Mouse (Mus musculus) left cerebral cortex, adult 18-20 months (tissue): Measurements from ENCODE around the gene Fam209. TPM values are rescaled to one million over a fixed set of nuclear protein-coding genes. Genes with fewer than 3 reads are reported as not detected.

Experiments
- DNase-seq, 2 experiments: peaks; one replicate each; pipeline ENCODE4 v3.0.0; 2021 to 2022; ENCODE audit warnings: low spot score in 2 of 2, mixed read lengths in 1 of 2
- long read RNA-seq, 2 experiments: library from polyadenylated mRNA; stranded (forward); transcript quantifications; one replicate each; pipeline ENCODE4 v2.0.0; 2021
- total RNA-seq, 2 experiments: library from RNA; stranded (reverse); gene quantifications; 2 replicates each; pipeline ENCODE4 v1.2.3; 2021

Gene Fam209
- total RNA-seq: not detected
- long read RNA-seq, experiment 1: 0 reads
- long read RNA-seq, experiment 2: 0 reads

GRCm38 (mm10) chr2:172472318-172472717 is at the start of gene Fam209:
Fam209 (plus strand) TSS chr2:172472520.
- DNase-seq: no peak

GRCm38 (mm10) chr2:172430609-172431008 is 41.7 kb upstream of the Fam209 start:
- DNase-seq: no peak

- no peak for DNase-seq
Observed at GRCm38 (mm10) chr2:172433746-172434145, 38.6 kb upstream of the Fam209 start.

DNA sequence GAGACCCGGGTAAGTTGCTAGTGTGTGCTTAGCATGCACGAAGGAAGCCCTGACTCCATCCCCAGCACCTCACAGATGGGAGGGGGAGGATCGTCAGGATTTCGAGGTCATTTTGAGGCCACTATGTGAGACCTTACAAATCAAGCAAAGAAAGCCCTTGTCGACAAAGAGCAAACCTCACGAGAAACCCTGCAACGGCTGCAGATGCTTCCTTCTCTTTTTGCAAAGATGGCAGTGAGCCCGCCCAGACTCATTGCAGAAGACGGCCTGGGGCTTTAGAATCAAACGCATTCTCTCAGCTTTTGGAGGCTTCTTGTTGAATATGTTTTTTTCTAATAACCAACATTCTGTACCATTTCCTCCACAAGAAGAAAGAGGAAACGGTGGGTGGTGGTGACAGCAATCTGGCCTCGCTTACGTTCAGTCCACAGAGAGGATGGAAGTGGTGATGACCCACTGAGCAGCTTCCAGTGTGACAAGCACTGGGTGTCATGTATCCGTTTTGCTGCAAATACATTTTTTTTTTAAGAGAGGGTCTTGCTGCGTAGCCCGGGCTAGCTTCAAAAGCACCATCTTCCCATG is 34.9 kb upstream of the Fam209 start:
- no peak for DNase-seq

DNA sequence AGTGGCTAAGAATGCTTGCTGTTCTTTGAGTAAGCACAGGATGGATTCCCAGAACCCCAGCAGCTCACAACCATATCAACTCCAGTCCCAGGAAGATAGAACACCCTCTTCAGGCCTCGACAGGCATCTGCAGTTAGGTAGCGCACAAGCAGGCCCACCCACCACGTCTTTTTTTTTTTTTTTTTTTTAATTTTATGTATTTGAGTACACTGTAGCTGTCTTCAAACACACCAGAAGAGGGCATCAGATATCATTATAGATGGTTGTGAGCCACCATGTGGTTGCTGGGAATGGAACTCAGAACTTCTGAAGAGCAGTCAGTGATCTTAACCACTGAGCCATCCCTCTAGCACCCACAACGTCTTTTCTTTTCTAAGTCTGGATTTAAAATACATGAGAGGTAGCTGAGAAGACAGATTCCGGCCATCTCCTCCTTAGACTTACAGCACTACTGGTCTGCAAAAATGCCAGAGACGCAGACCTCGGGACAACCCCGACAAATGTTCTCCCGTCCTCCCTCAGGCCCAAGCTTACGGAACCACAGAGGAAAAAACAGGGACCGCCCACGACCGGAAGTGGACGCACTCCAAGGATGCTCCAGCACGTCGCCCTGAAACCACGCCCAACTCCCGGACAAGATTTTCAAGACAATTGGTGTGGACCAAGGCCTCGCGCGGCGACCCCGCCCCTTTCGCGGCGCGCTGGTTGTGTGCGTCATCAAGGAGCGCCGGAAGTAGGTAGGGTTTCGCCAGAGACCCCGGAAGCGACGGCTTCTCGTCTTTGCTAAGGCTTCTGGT is 32.3 kb upstream of the Fam209 start, which contains the start of gene Rtf2:
TSS of gene Rtf2 (plus strand) at position 714 of the 797 bp plus-strand sequence.
- peak; percentile 100 for DNase-seq

GRCm38 (mm10) chr2:172440640-172441005 is 31.7 kb upstream of the Fam209 start:
- no peak for DNase-seq

DNA sequence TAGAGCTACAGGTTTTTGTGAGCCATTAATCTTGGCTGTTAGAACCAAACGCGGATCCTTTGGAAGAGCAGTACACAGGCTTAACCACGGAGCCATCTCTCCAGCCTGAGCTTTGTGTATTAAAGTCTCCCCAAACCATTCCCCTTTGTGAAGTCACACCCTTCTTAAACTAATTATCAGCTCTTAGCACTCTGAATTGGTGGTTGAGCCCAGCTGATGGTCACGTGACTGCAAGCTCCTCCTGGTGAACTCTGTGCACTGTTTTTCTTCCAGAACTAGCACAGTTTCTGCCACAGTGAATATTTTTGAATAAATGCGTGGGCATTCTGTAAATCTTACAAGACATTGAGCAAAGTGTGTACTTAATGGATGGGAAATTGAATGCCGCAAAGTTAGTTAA is 31.1 kb upstream of the Fam209 start:
- DNase-seq: no peak

DNA sequence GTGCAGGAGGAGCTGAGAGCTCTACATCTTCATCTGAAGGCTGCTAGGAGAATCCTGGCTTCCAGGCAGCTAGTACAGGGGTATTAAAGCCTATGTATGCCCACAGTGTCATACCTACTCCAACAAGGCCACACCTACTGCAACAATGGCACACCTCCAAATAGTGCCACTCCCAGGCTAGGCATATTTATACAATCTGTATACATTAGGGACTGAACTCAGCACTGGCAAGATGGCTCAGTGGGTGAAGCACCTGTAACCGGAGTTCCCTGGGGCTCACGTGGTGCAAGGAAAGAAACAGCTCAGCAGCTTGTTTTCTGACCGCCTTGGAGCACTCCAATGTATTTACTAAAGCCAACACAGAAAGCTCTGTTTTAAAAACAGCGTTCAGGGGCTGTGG is 26.7 kb upstream of the Fam209 start:
- no peak for DNase-seq

GRCm38 (mm10) chr2:172447317-172447716 is 25.0 kb upstream of the Fam209 start:
- DNase-seq: peak in 1 of 2 experiments; percentile 15

- no peak for DNase-seq
Observed at GRCm38 (mm10) chr2:172448329-172448728, 24.0 kb upstream of the Fam209 start.

DNA sequence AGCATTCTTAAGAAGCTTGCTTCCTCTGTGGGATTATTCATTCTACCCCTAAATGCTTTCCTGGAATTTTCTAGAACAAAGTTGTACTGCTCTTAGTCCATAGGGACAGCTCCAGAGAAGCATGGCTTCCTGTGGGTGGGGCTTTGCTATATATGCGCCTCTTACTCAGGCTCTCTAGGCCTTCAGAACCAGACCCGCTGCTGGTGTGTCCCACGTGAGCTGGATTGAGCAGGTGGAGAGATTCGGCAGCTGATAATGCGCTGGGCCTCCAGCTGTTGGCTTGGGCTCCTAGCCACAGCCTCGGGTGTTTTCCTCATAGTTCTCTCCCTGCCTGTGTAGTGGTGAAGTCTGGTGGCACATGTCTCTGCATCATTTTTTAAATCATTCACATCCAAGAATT is 21.7 kb upstream of the Fam209 start:
- DNase-seq: no peak

GRCm38 (mm10) chr2:172452031-172452430 is 20.3 kb upstream of the Fam209 start:
- no peak for DNase-seq

GRCm38 (mm10) chr2:172452458-172452857 is 19.9 kb upstream of the Fam209 start:
- no peak for DNase-seq

DNA sequence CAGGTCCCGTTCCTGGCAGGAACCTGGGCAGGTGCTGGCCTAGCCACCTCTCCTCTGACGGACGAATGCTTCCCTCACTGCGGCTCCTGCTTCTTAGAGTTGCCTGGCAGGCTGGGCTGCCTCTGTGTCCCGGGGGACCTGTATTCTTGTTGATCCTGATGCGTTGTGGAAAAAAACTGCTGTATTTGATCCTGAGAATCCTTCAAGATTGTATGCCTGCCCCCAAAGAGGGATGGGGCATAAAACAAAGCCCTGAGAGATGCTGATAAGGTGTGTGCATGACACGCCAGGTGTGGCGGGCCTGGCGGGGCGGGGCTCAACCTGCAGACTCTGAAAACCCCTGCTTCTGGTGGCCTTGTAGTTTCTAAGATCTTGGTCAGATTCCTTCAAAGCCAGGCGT is 13.8 kb upstream of the Fam209 start, which contains the start of gene Gcnt7:
TSS of gene Gcnt7 (minus strand) at position 101 of the 400 bp plus-strand sequence.
- no peak for DNase-seq

DNA sequence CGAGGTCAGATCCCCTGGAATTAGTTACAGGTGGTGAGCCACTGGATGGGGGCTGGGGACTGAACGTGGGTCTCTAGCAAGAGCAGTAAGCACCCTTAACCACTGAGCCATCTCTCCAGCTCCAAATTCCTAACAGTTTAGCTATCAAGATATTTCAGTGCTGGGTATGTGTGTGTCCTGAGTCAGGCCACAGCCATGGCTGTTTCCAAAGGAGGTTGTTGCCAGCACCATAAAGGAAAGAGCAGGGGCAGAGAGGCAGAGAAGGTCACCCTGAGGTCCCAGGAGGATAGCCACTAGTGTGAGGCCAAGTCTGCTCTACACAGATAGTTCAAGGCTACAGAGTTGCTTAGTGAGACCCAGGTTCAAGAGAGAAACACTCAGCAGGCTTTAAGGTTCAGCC is 11.7 kb upstream of the Fam209 start:
- DNase-seq: no peak

GRCm38 (mm10) chr2:172462813-172463212 is 9.5 kb upstream of the Fam209 start:
- DNase-seq: no peak

GRCm38 (mm10) chr2:172466427-172467132 is 5.7 kb upstream of the Fam209 start:
- DNase-seq: no peak

GRCm38 (mm10) chr2:172467206-172467605 is 5.1 kb upstream of the Fam209 start:
- DNase-seq: no peak

- DNase-seq: no peak
Observed at GRCm38 (mm10) chr2:172468346-172468819, 3.9 kb upstream of the Fam209 start.

DNA sequence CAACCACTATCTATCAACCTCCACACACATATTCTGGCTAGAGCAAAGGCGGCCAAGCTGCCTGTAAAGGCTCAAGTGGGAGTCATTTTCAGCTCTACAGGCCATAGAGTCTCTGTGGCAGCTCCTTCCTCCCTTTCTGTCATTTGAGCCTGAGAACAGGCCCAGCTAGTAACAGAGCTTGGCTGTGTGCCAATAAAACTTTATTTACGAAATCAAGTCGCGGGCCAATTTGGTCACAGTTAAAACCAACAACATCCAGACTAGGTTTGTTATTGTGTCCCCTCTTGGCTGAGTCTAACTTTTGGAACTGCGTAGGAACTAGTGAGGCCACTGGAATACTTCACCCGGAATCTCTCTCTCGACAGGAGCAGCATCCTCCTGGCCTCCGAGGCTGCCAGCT is 1.3 kb downstream of the Fam209 start:
- no peak for DNase-seq

DNA sequence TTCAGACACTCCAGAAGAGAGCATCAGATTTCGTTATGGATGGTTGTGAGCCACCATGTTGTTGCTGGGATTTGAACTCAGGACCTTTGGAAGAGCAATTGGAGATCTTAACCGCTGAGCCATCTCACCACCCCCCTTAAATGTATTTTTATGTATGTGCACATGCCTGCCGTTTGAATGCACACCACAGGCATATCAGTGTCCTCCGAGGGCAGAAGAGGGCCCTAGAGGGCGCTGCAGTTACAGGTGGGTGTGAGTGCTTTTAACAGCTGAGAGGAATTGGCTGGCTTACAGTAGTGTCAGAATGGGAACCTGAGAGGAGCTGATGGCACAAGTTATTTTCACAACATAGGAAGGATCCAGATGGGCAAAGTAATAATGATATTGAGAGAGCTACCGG is 2.6 kb downstream of the Fam209 start:
- no peak for DNase-seq

GRCm38 (mm10) chr2:172476707-172477260 is 4.5 kb downstream of the Fam209 start:
- no peak for DNase-seq
